Mouse (Mus musculus) mesoderm, embryonic 11.5 days (tissue): ENCODE results near the gene Mtcl1.

Source experiments
- DNase-seq: peaks from one replicate; pipeline ENCODE4 v3.0.0-alpha.2; 2012; ENCODE audit warnings: low read depth, low spot score

Mtcl1 gene

GRCm38 (mm10) chr17:66409070-66409605 is 40.4 kb downstream of the Mtcl1 start:
- no peak for DNase-seq

- no peak for DNase-seq
Observed at GRCm38 (mm10) chr17:66408400-66408799, 41.1 kb downstream of the Mtcl1 start.

GRCm38 (mm10) chr17:66407833-66408232 is 41.7 kb downstream of the Mtcl1 start:
- no peak for DNase-seq

- no peak for DNase-seq
Observed at GRCm38 (mm10) chr17:66405601-66406000, 43.9 kb downstream of the Mtcl1 start.

GRCm38 (mm10) chr17:66404883-66405590 is 44.5 kb downstream of the Mtcl1 start:
- peak; percentile 69 for DNase-seq

GRCm38 (mm10) chr17:66402791-66403470 is 46.6 kb downstream of the Mtcl1 start:
- DNase-seq, result no peak

- no peak for DNase-seq
Observed at GRCm38 (mm10) chr17:66401596-66402265, 47.8 kb downstream of the Mtcl1 start.

- DNase-seq, result no peak
Observed at GRCm38 (mm10) chr17:66399780-66400179, 49.8 kb downstream of the Mtcl1 start.

- DNase-seq, result no peak
Observed at GRCm38 (mm10) chr17:66394571-66394970, 55.0 kb downstream of the Mtcl1 start.

GRCm38 (mm10) chr17:66388307-66388706 is 61.2 kb downstream of the Mtcl1 start:
- no peak for DNase-seq

- no peak for DNase-seq
Observed at GRCm38 (mm10) chr17:66381338-66381737, 68.2 kb downstream of the Mtcl1 start.

GRCm38 (mm10) chr17:66379900-66380857 is 69.4 kb downstream of the Mtcl1 start:
- DNase-seq, result no peak

- DNase-seq, result no peak
Observed at GRCm38 (mm10) chr17:66379308-66379707, 70.2 kb downstream of the Mtcl1 start.

GRCm38 (mm10) chr17:66378127-66378526 is 71.4 kb downstream of the Mtcl1 start:
- DNase-seq, result no peak

GRCm38 (mm10) chr17:66374633-66375272 is 74.8 kb downstream of the Mtcl1 start:
- DNase-seq, result peak; percentile 23

GRCm38 (mm10) chr17:66370867-66371266 is 78.7 kb downstream of the Mtcl1 start:
- no peak for DNase-seq

- no peak for DNase-seq
Observed at GRCm38 (mm10) chr17:66369777-66370176, 79.8 kb downstream of the Mtcl1 start.

- DNase-seq, result no peak
Observed at GRCm38 (mm10) chr17:66368127-66368526, 81.4 kb downstream of the Mtcl1 start.

- no peak for DNase-seq
Observed at GRCm38 (mm10) chr17:66365664-66366063, 83.9 kb downstream of the Mtcl1 start.

- DNase-seq, result no peak
Observed at GRCm38 (mm10) chr17:66365293-66365642, 84.3 kb downstream of the Mtcl1 start.
